Mouse (Mus musculus): ENCODE data around the gene Diras2.

Diras2 gene

DNA sequence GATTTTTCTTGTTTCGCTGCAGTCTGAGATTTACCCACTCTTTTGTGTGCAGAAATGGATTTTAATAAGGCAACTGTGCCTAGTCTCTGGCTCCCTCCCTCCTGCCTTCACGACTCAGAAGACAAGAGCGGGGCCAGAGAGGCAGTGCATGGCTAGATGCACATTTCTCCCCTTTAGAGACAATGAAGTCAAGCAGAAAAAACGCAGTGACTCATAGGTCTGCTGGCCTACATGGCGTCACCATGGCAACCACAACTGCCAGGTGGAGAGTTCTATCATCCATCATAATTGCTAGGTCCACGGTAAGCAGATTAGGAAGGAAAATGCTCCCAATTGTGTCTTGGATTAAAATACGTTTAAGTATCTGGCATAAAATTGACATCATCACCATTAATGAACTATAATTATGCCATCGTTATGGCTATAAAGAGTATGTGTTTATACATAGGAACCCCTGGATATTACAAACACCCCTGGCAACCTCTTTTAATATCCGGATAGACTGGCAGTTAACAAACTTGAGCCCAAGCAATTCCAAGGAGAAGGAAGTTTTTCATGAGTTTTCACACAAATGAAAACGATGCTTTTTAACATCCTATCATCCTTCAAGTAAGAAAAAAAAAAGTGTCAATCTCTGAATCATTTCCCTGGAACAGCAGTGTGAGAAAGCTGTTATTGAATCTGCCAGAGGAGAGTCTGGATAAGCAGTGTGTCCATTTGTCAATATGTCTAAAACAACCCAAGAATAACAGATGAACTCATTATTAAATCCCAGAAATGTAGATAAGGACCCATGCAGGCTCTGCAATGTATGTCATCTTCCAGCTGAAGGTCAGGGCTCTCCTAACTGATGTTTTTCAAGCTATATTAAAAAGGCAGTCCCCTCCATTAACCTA lies 61.0 kb downstream of the Diras2 start:
- in situ Hi-C loops (cut with MboI; ENCODE audit: low sequenced_read_pairs), result no loop called here

GRCm38 (mm10) chr13:52465141-52465540 lies 65.9 kb downstream of the Diras2 start:
- in situ Hi-C loops (cut with MboI; ENCODE audit: low sequenced_read_pairs), result no loop called here

DNA sequence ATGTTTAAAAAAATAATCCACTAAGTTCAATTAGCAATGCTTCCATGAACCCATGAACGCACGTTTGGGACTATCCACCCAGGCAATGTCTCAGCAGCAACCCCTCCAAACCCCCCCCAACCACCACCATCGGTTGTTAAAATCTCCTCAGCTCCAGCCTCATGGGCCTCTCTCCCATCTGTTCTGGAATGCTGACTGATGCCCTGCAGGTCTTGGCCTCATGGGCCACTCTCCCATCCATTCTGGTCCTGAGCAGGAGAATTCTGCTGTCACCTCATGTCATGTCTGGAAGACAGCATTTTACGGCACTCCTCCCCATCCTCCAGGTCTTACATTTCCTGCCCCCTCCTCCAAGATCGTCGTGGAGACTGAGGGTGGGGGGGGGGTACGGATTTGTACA lies 71.1 kb downstream of the Diras2 start:
- in situ Hi-C loops (cut with MboI; ENCODE audit: low sequenced_read_pairs), result no loop called here

- in situ Hi-C loops (cut with MboI; ENCODE audit: low sequenced_read_pairs), result no loop called here
Measured at GRCm38 (mm10) chr13:52457889-52458324, 73.2 kb downstream of the Diras2 start.

DNA sequence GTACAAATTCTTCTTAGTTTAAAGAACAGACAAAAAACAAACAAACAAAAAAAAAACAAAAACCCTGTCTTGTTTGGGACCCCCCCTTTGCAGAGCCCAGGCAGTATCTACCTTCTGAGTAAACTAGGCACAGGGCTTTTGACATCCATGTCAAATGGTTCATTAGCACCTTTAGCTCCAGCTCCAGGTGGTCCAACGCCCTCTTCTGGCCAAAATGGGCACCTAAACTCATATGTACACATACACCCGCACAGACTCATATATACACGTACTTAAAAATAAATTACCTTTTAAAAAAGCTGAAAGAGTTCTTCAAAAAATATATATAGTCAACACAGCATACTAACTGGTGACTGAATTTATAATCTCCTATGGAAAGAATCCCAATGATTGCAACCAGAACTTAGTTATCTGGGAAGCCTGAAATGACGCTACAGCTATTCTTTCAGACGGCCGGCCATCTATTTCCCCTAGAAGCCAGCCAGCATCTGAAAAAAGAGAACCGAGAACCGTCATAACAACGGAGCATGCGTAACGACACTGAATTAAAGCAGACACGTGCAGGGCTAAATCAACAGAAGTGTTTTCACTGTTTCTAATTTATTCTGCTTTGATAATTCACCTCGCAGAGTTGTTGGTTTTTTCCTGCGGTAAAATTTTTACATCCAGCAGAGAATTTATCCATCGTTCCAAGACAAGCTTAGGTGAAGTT lies 73.7 kb downstream of the Diras2 start:
- in situ Hi-C loops (cut with MboI; ENCODE audit: low sequenced_read_pairs), result no loop called here

DNA sequence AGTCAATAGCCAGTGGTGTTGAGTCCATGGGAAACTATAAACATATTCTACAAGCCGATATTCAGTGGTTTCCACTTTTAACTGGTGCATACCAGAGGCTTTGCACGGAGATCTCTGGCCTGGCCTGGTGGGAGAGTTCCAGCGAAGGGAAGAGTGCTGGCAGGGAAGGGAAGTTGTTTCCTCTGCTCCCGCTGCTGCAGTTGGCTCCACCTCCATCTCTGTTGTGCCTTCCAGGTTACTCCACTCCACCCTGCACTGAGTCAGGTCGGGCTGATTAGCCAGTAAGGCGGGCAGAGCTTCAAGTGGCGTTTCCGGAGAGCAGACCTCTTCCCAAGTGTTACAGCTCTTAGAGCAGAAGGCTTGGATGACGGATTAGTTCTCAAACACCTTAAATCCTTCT lies 75.8 kb downstream of the Diras2 start:
- in situ Hi-C loops (cut with MboI; ENCODE audit: low sequenced_read_pairs), result no loop called here

GRCm38 (mm10) chr13:52454708-52455250 lies 76.3 kb downstream of the Diras2 start:
- in situ Hi-C loops (cut with MboI; ENCODE audit: low sequenced_read_pairs), result no loop called here

Measured in CH12F3 (cell line).